Mouse (Mus musculus) granulocyte monocyte progenitor cell, adult 5-6 weeks (primary cell): ENCODE measurements around the gene Angel1. TPM values are rescaled to one million over a fixed set of nuclear protein-coding genes. Genes with fewer than 3 reads are reported as not detected.

ENCODE experiments used
- ATAC-seq: replicated peaks from 2 replicates; pipeline ENCODE4 v1.8.0; 2016; ENCODE audit warnings: mild to moderate bottlenecking, moderate TSS enrichment, inconsistent platforms; ENCODE audit not compliant: poor library complexity, severe bottlenecking
- total RNA-seq, 2 experiments: library from RNA; stranded (forward) in 1 of 2; stranded (reverse) in 1 of 2; fragments of 200-712, 200-1000 nt in 1 of 2; fragments of >200 nt in 1 of 2; fragmentation: Nextera tagmentation in 1 of 2; gene quantifications; 2 replicates each; pipeline ENCODE4 v1.2.3; 2014 to 2017

Gene Angel1
- total RNA-seq, 2 experiments from 2014 or later: 0.62 to 7.2 TPM

DNA sequence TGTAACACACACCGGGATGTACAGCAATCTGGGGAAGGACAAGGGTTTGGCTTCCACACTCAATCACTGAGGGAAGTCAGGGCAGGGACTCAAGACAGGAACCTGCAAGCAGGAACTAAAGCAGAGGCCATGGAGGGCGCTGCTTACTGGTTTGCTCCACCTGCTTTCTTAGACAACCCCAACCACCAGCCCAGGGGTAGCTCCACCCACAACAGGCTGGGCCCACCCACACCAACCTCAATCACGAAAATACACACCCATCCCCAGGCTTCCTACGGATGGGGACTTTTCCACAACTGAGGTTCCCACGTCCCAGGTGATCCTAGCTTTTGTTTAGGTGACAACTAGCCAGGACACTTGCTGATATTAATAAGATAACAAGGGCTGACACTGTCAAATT lies 20.4 kb downstream of the Angel1 start:
- no peak for ATAC-seq

DNA sequence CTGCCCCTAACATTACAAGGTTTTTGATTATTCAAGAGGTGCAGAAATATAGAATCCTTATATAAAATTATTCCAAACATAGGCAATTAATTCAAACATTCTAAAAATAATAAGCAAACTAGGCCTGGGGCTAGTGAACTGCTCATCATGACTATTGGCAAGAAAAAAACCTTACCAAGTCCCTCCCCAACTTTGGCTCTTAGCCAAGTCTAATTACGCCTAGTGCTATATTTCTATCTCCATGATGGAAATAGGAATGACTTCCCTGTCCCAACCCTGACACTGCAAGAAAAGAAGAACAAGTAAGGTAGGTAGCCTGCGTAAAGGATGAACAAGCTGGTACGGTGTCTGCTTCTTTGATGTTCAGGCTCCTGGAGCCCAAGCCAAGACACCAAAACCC lies 23.6 kb downstream of the Angel1 start:
- ATAC-seq: no peak

DNA sequence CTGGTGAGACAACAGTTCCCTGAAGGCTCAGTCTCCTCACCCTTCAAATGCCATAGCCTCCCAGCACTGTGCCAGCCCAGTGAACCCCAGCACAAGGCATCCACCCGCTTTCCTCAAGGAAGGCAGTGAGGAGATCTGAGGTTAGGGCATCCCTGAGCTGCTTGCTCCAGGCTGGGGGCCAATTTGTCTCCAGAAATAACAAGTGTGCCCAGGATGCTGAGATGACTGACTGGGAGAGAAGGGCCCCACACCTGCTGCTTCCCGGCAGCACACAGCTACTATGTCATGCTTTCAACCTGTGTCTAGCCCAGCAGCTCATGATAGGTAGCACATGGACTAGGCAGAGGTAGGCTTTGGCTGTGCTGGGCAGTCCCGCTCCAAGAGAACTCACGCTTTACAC lies 24.8 kb downstream of the Angel1 start:
- ATAC-seq: no peak

DNA sequence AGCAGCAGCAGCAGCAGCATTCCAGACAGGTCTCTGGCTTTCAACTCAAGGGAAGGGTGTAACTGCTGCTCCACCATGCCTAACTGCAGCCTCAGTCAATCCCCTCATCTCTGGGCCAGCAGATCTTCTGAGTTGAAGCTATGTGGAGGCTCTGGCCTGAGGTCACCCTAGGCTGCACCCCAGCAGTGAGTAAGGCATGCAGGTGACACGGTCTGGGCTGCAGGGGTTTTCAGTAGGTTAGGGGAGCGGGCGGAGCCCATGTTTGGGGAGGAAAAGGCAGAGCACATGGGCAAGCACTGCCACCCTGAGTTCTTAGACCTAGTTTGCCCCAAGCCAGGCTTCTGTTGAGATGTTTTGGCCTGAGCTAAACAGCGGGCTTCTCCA lies 25.3 kb downstream of the Angel1 start:
- no peak for ATAC-seq

DNA sequence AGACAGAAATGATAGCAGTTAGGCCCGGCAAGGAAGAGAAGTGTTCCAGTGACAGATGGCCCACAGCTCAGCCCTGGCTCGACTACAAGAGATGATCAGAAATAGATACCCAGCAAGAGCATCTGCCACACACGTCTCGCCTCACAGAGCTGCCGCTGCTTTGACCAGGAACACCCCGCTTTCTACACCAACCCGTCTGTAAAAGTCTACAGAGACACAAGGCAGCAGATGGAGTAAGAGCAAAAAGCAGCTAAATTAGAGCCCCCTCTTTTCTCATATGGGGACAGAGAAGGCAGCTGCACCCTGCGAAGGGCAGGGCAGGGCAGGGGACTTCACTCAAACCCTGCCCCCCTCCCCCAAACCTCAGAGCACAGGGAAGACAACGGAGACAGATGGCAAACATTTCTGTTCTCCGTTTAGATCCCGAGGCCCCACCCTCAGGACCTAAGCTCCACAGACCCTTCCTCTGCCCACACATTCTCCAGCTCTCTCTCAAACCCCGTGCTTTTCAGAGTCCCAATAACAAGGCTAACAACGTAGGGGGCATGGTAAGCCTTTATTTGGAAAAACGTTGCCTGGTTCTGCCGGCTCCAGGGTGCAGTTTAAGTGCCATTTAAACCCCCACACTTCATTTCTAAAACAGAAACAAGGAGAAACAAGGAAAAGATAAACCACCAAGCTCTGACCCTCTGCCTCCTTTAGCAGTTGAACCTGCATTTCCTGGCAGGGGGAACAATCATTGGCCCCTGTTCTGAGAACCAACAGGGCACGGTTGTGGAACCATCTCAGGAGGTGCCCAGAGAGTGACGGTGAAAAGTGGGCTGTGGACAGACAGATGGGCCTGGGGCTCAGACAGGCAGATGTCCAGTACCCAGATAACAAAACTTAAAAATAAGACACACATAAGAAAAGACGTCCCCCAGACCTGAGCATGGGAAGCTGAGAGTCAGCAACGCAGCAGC lies 26.0 kb downstream of the Angel1 start:
- ATAC-seq: no peak

DNA sequence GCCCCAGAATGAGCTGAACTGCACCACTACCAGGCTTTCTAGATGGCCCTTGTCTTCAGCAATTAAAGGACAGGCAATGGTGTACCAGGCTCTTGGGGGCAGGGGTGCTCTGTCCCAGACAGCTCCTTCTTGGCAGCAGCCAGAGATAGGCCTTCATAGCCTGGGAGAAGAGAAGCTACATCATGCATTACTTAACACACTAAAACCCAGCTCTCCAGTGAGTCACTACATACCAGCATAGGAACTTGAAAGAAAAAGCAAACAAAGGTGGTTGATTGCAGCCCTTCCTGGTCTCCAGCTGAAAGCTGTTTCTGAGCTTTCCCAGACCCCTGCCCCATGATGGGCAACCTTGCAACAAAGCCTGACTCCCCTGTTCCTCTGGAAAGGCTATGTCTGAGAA lies 27.7 kb downstream of the Angel1 start:
- no peak for ATAC-seq

DNA sequence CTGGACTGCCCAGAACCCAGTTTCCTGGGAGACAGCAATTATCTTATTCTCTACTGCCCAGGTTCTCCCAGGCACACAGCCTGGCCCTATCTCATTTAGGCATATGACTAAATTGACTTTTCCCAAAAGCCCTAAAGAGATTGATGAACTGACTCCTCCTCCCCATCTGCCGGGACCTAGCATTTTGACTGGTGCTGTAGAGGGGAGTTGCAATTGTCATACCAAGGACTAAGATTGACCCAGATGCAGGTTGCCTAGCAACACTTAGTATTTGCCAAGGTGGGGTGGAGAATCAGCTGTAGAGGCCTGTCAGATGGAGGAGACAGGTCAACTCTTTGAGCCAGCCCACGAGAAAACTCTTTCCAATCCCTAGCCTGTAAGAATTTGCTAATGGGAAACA lies 28.3 kb downstream of the Angel1 start:
- ATAC-seq: no peak

DNA sequence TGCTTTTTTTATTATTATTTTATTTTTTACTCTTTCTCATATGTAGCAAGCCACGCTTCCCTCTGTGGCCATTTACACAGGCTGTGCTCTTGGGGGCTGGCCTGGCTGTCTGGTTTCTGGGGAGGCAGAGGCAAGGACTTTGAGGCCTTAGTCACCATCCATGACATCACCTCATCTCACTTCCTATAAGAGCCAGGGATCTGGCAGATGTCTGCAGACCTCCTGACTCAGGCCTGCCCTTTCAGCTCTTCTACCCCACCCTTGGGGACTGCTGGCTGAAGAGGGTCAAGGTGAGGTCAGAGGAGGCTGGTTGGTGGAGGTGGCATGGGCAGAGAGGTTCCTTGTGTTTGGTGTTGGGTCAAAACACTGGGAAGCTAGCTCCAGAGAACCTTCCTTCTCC lies 31.8 kb downstream of the Angel1 start:
- ATAC-seq: peak; percentile 46

DNA sequence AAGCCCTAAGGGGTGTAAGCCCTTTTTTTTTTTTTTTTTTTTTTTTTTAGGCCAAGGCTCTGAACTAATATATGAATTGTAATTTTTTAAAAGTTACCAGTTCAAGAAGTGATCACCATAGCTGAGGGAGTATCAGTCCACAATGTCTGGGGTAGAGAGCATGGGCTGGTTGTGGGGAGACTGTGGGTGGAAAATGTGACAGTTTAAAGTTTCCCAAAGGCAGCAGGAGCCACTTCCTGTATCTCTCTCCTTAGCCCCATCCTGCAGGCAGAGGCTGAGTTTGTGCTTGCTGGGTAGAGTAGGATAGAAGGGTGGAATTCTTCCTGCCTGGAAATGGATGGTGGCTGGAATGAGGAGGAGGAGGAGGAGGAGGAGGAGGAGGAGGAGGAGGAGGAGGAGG lies 32.9 kb downstream of the Angel1 start:
- ATAC-seq: peak; percentile 47

DNA sequence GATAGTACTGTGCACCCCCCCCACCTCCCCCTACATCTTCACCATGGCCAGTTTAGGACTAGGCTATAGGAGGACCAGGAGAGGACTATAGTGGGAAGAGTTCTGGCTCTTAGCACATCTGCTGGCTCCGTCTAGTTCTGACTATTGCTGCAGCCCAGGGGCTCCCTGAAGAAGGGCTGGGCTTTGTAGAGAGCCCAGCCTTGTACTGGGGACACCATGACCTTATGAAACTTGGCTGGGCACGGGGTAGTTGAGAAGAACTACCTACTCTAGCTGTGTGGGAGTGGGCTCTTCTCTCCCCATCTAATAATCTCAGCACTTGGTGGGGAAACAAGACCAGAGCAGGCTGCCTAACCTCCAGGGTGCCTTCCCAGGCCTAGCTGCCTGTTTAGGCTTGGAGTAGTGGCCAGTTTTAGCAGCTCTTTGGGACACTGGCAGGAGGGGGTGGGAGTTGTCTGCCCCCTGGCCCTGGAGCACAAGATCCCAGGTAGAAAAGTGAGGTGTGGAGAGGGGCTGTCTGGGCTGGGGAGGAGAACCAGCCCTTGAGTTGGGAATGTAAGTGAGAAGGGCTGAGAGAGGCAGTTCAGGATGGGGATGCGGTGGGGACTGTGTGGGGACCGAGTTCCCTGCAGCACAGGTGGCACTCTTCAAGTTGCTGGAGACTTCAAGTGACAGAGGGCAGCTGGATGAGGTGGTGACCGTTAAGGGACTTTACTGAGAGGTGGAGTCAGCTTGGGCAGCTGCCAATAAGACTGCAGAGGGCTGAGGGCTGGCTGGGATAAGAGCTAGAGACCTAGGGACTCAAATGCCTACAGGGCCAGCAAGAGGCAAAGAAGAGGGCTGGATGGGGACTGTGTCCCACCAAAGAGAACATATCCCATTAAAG lies 33.5 kb downstream of the Angel1 start:
- no peak for ATAC-seq

DNA sequence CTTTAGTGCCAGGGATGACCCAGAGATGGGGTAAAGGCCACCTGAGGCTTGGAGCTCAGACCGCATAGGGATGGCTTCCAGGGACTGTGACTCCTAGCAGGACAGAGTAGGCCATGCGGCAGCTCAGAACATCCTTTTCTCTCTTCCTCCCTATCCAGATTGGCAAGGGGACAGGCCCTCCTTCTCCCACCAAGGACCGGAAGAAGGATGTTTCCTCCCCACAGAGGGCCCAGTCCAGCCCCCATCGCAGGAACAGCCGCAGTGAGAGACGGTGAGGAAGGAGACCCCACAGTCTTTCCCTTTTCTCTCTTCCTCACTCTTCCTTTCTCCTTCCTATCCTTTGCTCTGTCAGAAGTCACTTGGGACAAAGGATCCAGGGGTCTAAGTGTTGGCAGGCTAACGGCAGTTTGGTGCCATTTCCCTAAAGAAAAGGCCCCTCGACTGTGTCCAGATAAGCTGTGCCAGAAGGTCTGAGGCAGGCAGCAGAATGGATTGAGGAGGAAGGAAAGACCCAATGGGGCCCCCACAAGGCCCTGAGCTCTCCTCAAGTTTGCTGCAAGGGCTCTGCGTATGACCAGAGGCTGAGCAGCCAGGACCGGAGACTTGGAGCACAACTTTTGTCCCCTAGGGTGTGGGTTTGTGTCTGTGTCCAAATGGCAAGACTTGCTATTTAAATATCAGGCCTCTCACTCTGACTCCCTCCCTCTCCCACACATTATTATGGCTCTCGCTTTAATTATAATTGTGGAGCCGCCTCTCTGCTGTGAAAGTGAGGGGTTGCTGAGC lies 35.4 kb downstream of the Angel1 start:
- ATAC-seq: no peak

DNA sequence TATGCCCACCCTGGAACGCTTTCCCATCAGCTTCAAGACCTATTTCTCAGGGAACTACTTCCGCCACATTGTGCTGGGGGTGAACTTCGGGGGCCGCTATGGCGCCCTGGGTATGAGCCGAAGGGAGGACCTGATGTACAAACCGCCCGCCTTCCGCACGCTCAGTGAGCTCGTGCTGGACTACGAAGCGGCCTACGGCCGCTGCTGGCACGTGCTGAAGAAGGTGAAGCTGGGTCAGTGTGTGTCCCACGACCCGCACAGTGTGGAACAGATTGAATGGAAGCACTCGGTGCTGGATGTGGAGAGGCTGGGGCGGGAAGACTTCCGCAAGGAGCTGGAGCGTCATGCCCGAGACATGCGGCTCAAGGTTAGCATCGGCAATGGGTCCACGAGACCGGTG lies 37.3 kb downstream of the Angel1 start:
- no peak for ATAC-seq

DNA sequence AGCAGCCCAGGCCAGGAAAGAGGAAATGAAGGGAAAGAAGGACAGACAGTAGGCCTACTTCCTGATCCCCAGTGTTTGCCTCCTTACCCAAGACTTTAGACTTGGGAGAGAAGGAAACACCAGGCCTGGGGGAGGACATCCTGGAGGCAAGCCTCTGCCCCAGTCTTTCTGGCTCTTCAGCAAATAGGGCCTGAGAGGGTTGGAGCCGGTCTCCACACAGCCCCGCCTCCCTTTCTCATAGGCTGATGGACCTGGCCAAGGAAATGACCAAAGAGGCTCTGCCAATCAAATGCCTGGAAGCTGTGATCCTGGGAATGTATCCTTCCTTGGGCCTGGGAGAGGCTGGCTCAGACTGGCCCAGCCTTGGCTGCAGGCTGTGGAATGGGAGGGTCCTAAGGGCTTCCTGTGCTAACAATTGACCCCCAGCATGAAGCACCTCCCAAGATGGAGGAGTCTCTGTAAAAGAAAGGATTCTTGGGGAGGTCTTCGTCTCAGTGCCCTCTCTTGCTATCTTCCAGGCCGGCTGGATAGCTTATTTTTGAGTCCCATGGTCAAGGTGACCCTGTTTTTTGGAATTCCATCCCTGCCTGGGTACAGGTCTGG lies 38.2 kb downstream of the Angel1 start:
- peak; percentile 6; the same call in 1 of the 2 replicates for ATAC-seq

DNA sequence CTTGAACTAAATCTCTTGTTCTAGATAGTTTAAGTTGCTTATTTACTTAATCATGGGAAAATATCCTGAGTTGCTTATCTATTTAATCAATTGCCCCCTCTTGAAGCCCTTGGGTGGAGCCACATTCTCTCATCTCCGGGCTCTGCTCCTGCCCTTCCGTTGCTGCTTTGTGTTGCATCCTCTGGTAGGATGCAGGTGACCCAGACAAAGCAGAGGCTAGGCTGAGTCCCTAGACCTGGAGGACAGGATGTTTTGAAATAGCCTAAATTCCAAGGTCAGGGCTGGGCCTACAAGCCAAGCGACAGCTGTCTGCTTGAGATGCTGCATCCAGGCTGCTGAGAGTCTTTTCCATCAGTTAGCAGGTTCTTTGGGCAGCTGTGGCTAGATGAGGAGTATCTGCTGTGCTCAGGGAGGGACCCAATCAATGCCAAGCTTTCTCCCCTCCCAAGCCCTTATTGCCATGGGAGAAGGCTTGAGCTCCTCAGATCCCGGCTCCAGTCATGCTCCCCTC lies 38.8 kb downstream of the Angel1 start:
- no peak for ATAC-seq

DNA sequence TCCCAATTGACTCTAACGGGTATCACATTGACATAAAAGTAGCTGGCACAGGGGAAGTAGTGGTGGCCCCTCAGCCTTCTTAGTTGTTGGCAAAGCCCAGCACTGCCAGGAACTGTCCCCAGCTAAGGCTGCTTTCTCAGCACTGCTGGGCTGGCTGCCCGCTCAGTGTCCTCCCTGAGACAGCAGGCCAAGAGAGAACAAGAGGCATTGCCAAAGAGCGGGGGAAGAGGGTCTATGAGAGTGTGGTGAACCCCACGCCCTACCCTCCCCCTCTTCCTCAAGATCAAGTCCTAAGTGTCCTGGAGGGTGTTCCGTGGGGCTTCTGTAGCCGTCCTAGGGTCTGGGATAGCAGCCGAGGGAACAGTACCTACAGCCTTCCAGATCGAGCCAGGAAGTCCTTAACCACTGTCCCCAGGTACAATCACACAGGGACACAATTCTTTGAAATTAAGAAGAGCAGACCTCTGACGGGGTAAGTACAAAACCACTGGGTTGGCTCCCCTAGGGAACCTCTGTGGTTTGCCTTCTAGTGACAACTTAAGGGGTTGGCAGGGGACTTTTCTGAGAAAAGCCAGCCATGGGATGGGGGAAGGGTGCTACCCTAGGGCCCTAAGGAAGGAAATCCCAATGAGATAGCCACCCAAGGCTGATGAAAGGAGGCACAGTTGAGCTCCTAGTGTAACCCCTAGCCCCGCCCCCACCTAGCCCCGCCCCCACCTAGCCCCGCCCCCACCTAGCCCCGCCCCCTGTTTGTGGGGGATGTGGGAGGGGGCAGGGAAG lies 39.5 kb downstream of the Angel1 start:
- peak; percentile 25 for ATAC-seq

DNA sequence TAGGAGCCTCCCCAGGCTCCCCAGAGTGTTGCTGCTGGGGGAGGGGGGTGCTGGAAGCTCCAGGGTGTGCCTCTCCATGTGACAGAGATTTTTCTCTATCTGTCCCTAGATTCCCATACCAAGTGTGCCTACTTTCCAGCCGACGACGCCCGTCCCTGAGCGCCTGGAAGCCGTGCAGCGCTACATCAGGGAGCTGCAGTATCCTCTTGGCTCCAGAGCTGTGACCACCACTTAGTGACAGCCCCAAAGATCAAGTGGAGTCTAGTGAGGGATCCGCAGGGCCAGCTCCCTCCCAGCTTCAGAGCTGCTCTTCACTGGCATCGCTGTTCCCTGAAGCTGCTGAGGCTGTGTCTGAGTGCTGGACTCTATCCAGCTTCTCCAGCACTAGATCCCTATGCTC lies 41.0 kb downstream of the Angel1 start:
- no peak for ATAC-seq

DNA sequence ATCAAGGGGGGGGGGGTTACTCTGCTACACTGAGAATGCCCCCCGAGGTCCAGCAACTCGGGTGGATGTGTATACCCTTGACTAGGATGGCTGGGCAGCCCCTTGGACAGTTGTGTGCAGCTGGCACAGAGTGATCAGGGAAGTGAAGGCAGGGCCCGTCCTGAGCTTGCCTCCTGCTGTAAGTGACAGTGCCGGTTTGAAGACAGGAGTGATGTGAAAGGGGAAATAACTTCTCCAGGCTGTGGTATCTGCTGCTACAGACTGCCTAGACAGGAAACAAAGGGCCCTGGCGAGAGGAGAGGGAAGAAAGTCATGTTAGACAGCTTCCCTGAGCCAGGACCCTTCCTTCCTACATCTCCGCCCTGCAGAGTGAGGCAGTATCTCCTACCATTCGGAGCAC lies 42.6 kb downstream of the Angel1 start:
- ATAC-seq: peak; percentile 77

DNA sequence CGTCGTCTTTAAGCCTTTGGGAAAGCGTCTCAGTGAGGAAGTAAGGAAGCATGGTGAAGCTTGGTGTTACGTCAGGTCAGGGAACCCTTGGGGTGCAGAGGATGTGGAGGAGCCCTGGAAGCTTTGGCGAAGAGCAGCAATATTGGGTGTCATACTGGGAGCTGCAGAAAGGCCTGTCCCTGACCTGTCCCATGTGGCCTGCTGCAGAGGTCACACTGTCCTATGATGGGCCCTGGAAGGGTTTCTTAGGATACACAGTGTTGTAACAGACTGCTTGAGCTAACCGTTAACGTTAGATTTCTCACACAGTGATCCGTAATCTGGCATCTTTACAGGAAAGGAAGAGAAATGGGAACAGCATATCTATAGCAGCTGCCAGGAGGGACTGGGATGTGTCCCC lies 44.1 kb downstream of the Angel1 start:
- no peak for ATAC-seq

DNA sequence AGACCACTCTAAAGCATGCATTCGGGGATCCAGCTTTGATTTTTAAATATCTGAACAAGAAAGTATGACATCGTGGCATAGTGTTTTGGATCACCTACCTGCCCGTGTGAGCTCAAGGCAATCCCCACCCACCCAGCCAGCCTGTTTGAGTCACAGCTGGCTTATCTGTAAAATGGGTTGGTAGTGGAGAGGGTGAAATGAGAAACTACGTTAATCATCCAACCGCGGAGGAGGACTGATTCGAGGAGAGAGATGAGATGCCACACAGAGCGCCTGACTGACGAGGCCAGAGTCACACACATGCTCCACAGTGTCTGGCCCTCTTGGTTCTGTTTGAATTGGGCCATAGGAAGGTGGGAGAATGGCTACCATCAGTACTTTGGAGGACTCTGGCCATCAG lies 44.6 kb downstream of the Angel1 start:
- ATAC-seq: no peak
